Mouse (Mus musculus) intestine, embryonic 14.5 days (tissue): ENCODE data around the gene Copg2. TPM values are rescaled to one million over a fixed set of nuclear protein-coding genes. Genes with fewer than 3 reads are reported as not detected.

ENCODE experiments used
- ATAC-seq: fragments of 200-750 bp; cut with Nextera tagmentation; replicated peaks from 2 replicates; pipeline ENCODE4 v1.8.0; 2017; ENCODE audit warnings: low read depth, moderate number of reproducible peaks, moderate TSS enrichment, moderate library complexity; ENCODE audit not compliant: low FRiP score, low TSS enrichment
- DNase-seq: peaks from one replicate; pipeline ENCODE4 v3.0.0-alpha.2; 2018; ENCODE audit warnings: low spot score
- H3K27ac ChIP-seq: fragments of 300-500 bp; sonication (generic); 2 replicates; pipeline ENCODE4 v1.5.1; 2014; ENCODE audit warnings: low read depth, mild to moderate bottlenecking, control low read depth
- H3K27me3 ChIP-seq: fragments of 300-500 bp; sonication (generic); replicated peaks from 2 replicates; pipeline ENCODE4 v1.6.1; 2014; ENCODE audit warnings: low read length, control low read depth; ENCODE audit not compliant: control insufficient read depth, insufficient read depth
- H3K36me3 ChIP-seq: fragments of 300-500 bp; sonication (generic); 2 replicates; pipeline ENCODE4 v1.6.1; 2014; ENCODE audit warnings: low read length, control low read depth; ENCODE audit not compliant: control insufficient read depth, insufficient read depth
- H3K4me1 ChIP-seq: fragments of 300-500 bp; sonication (generic); replicated peaks from 2 replicates; pipeline ENCODE4 v1.6.1; 2014; ENCODE audit warnings: low read length, control low read depth, mixed read lengths; ENCODE audit not compliant: control insufficient read depth, insufficient read depth
- H3K4me2 ChIP-seq: fragments of 300-500 bp; sonication (generic); 2 replicates; pipeline ENCODE4 v1.6.1; 2014; ENCODE audit warnings: low read length
- H3K4me3 ChIP-seq: fragments of 300-500 bp; sonication (generic); 2 replicates; pipeline ENCODE4 v1.5.1; 2014; ENCODE audit warnings: low read depth, low read length, control low read depth, mixed read lengths
- H3K9ac ChIP-seq: fragments of 300-500 bp; sonication (generic); 2 replicates; pipeline ENCODE4 v1.6.1; 2014; ENCODE audit warnings: mild to moderate bottlenecking, low read length
- H3K9me3 ChIP-seq: fragments of 300-500 bp; sonication (generic); 2 replicates; pipeline ENCODE4 v1.6.1; 2016; ENCODE audit warnings: low read length, control low read depth; ENCODE audit not compliant: control insufficient read depth
- WGBS: fragments of 180-500 bp; shearing (Covaris S2); extraction: QIAGEN DNeasy Blood & Tissue Kit; methylation state at CpG from one replicate; pipeline ENCODE4 v1.1.7; 2014; 5-methylcytosine and 5-hydroxymethylcytosine counted together
- polyA plus RNA-seq: library from polyadenylated mRNA; unstranded; fragments of >200 nt; fragmentation: Nextera tagmentation; extraction: Ambion mirVana; gene quantifications from 2 replicates; pipeline ENCODE4 v1.2.1, GENCODE M21; 2014

The Copg2 gene
- 22.9 and 23.5 TPM in 2 replicates for polyA plus RNA-seq

DNA sequence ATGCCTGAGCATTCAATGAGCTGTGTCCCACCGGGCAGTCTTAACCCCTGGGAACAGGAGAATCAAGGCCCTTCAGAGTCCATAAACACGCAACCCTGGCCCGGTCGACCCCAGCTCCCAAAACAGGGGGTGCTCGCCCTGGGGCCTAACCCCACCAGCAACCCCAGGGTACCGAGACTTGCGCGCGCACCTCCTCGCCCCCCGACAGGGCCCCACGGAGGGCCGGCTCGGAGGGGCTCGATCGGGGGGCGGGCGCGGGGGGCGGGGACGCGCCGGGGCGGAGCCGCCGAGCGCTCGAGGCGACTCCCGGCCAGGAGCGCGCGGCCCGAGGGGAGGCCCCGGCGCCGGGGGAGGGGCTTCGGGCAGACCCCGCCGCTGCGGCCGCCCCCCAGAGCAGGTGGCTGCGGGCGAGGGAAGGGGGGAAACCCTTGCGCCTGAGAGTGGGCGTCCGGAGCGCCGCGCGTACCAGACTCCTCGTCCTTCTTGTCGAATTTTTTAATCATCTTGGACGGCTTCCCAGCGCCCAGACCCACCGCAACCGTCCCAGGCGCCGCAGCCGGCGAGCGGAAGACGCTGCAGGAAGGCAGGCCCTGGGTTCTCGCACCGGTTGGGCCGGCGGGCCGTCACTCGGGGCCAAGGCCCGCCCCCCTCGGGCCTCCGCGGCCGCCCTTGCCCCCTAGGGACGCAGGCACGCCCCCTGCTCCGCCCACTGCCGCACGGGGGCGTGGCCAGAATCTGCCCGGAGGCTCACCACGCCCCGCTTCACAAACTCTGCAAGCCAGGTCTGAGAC is at the start of gene Copg2:
Gene Copg2, minus strand, starts transcription at position 600 of the 791 bp plus-strand sequence.
- Histone ChIP-seq H3K4me1 (peaks cover 11% of the 10 kb centered on the region), H3K4me2 (peak within 1 kb of the TSS; percentile 72), H3K27me3 (no peaks in the 10 kb centered on the region), H3K9ac (peak within 1 kb of the TSS; percentile 68), H3K27ac (peak within 1 kb of the TSS; percentile 93), H3K4me3 (peak within 1 kb of the TSS; percentile 67), H3K9me3 (no peaks in the 10 kb centered on the region), H3K36me3 (no peaks in the 10 kb centered on the region)
- ATAC-seq (peak; percentile 98), DNase-seq (peak; percentile 96)
- under 1% methylated on average over 51 of the region's 83 CpGs for WGBS

DNA sequence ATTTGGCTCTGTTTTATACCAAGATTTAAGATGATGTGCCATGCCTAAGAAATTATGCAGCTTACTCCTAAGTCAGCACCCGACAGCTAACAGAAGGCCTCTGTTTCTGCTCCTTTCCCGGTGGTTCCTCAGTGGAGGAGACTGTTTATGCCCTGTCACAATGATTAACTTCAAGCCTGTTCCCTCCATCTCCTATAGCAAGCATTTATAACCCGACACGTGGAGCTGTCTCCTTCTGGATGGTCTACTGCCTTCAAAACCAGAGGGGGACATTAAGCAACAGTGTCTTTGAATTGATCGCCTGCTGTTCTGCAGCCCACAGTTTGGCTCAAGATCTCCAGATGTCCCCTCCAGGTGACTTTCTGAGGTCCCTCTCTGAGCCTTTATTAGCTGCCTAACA is 42.7 kb upstream of the Copg2 start:
- H3K9ac ChIP-seq = no peak overlapping the region
- 29% methylated on average over 5 of the region's 5 CpGs for WGBS
- no peak overlapping the region for H3K4me3 ChIP-seq
- no peak for DNase-seq
- no peaks in the 10 kb centered on the region for H3K4me1 ChIP-seq
- no peak overlapping the region for H3K27ac ChIP-seq
- no peak for ATAC-seq
- H3K36me3 ChIP-seq = no peaks in the 10 kb centered on the region
- no peaks in the 10 kb centered on the region for H3K27me3 ChIP-seq
- no peaks in the 10 kb centered on the region for H3K9me3 ChIP-seq
- H3K4me2 ChIP-seq = no peak overlapping the region

GRCm38 (mm10) chr6:30922821-30923220 is 26.2 kb upstream of the Copg2 start:
- H3K4me1 ChIP-seq = no peaks in the 10 kb centered on the region
- ATAC-seq (no peak), DNase-seq (no peak)
- no peaks in the 10 kb centered on the region for H3K36me3 ChIP-seq
- no peak overlapping the region for H3K4me3 ChIP-seq
- WGBS = 47% methylated on average over 2 of the region's 2 CpGs
- no peak overlapping the region for H3K27ac ChIP-seq
- H3K9me3 ChIP-seq = no peaks in the 10 kb centered on the region
- no peaks in the 10 kb centered on the region for H3K27me3 ChIP-seq
- H3K9ac ChIP-seq = no peak overlapping the region
- no peak overlapping the region for H3K4me2 ChIP-seq

- H3K4me1 ChIP-seq = no peaks in the 10 kb centered on the region
- H3K9me3 ChIP-seq = no peaks in the 10 kb centered on the region
- no peak for DNase-seq
- no peaks in the 10 kb centered on the region for H3K27me3 ChIP-seq
- H3K27ac ChIP-seq = no peak overlapping the region
- H3K4me3 ChIP-seq = no peak overlapping the region
- H3K9ac ChIP-seq = no peak overlapping the region
- no peaks in the 10 kb centered on the region for H3K36me3 ChIP-seq
- ATAC-seq = no peak
- no peak overlapping the region for H3K4me2 ChIP-seq
- WGBS = 79% methylated on average over 10 of the region's 11 CpGs
Measured at GRCm38 (mm10) chr6:30921826-30922225, 25.2 kb upstream of the Copg2 start.

- peak; percentile 56 for DNase-seq
- H3K4me2 ChIP-seq = peak overlapping the region; percentile 32; the same call in 1 of the 2 replicates
- no peaks in the 10 kb centered on the region for H3K4me1 ChIP-seq
- H3K9me3 ChIP-seq = no peaks in the 10 kb centered on the region
- H3K4me3 ChIP-seq = no peak overlapping the region
- no peak overlapping the region for H3K27ac ChIP-seq
- WGBS = 52% methylated on average over 21 of the region's 21 CpGs
- no peaks in the 10 kb centered on the region for H3K27me3 ChIP-seq
- ATAC-seq = no peak
- no peak overlapping the region for H3K9ac ChIP-seq
- H3K36me3 ChIP-seq = no peaks in the 10 kb centered on the region
Measured at GRCm38 (mm10) chr6:30920834-30921675, 24.5 kb upstream of the Copg2 start.

DNA sequence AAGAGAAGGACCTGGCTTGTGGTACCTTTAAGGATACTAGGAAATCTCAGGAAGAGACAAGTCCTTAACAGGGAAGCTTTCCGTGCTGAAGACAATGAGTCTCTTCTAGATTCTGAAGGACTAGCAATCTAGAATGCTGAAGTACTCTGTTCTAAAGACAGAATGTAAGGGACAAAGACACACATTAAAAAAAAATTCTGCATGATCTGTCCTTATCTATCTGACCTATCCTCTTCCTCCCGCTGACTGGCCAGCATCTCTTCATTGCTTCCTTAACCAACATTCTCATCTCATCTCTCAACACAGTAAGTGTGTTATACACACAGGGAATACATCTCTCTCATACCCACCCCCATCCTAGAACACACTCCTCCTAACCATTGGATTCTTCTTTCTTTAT is 18.9 kb upstream of the Copg2 start, which contains the start of gene Tsga13:
Gene Tsga13, minus strand, starts transcription at position 101 of the 400 bp plus-strand sequence.
- H3K4me1 ChIP-seq = no peaks in the 10 kb centered on the region
- no peak within 1 kb of the TSS for H3K27ac ChIP-seq
- H3K27me3 ChIP-seq = no peaks in the 10 kb centered on the region
- H3K4me3 ChIP-seq = no peak within 1 kb of the TSS
- no peak for ATAC-seq
- WGBS = 88% methylated on average over 2 of the region's 2 CpGs
- H3K4me2 ChIP-seq = no peak within 1 kb of the TSS
- no peak within 1 kb of the TSS for H3K9ac ChIP-seq
- H3K9me3 ChIP-seq = no peaks in the 10 kb centered on the region
- DNase-seq = no peak
- H3K36me3 ChIP-seq = no peaks in the 10 kb centered on the region

DNA sequence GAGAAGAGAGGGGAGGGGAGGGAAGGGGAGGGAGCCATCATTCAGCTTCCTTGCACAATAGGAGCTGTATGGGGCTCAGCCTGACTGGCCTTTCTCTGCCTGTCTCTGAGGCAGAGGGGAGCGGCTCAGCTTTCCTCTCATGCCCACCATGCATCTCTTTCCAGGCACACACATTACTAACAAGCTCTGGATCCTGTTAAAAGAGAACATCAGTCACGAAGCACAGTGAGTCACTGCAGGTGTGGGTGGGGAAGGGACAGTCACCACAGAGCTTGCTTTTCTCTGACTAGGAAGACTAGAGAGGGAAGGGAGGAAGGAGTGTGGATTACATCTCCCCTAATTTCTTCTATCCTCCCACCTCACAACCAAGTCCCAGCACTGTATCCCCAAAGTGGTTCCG is 11.4 kb upstream of the Copg2 start:
- 53% methylated on average over 3 of the region's 3 CpGs for WGBS
- Histone ChIP-seq H3K27ac (no peak overlapping the region), H3K9ac (no peak overlapping the region), H3K27me3 (no peaks in the 10 kb centered on the region), H3K4me1 (no peaks in the 10 kb centered on the region), H3K9me3 (no peaks in the 10 kb centered on the region), H3K4me2 (no peak overlapping the region), H3K36me3 (no peaks in the 10 kb centered on the region), H3K4me3 (no peak overlapping the region)
- DNase-seq (no peak), ATAC-seq (no peak)

- H3K9ac ChIP-seq = no peak overlapping the region
- H3K27ac ChIP-seq = no peak overlapping the region
- no peaks in the 10 kb centered on the region for H3K9me3 ChIP-seq
- no peak overlapping the region for H3K4me3 ChIP-seq
- DNase-seq (no peak), ATAC-seq (no peak)
- 75% methylated on average over 5 of the region's 5 CpGs for WGBS
- no peaks in the 10 kb centered on the region for H3K36me3 ChIP-seq
- no peaks in the 10 kb centered on the region for H3K27me3 ChIP-seq
- H3K4me2 ChIP-seq = no peak overlapping the region
- H3K4me1 ChIP-seq = no peaks in the 10 kb centered on the region
Measured at GRCm38 (mm10) chr6:30904911-30905310, 8.3 kb upstream of the Copg2 start.
